Mouse (Mus musculus) myocyte (in vitro differentiated cells): ENCODE data around the gene Mrpl4. TPM values are rescaled to one million over a fixed set of nuclear protein-coding genes. Genes with fewer than 3 reads are reported as not detected.
"Not testable (repeated sequence)": the region's sequence is repeated elsewhere in the genome, so short reads cannot be mapped to it uniquely, and the experiment has no call there.

Experiments used
- H3K27me3 ChIP-seq: one replicate; pipeline ENCODE4 v1.6.1; 2011; ENCODE audit not compliant: control insufficient read depth, insufficient read depth, insufficient read length
- H3K36me3 ChIP-seq: one replicate; pipeline ENCODE4 v1.6.1; 2011; ENCODE audit not compliant: control insufficient read depth, insufficient read depth
- H3K4me2 ChIP-seq: one replicate; pipeline ENCODE4 v1.6.1; 2011; ENCODE audit warnings: low read depth, control low read depth
- H3K4me3 ChIP-seq: one replicate; pipeline ENCODE4 v1.5.1; 2011; ENCODE audit warnings: mild to moderate bottlenecking, control low read depth, moderate library complexity
- H3K79me2 ChIP-seq: one replicate; pipeline ENCODE4 v1.6.1; 2011; ENCODE audit not compliant: control insufficient read depth, insufficient read depth
- H3ac ChIP-seq: one replicate; pipeline ENCODE4 v1.6.1; 2011; ENCODE audit not compliant: control insufficient read depth, insufficient read length
- CEBPB ChIP-seq: IDR thresholded peaks from 2 replicates; pipeline ENCODE4 v1.6.1; 2011; ENCODE audit warnings: mild to moderate bottlenecking, moderate library complexity; ENCODE audit not compliant: poor library complexity, insufficient read depth, severe bottlenecking
- E2F4 ChIP-seq: IDR thresholded peaks from one replicate; pipeline ENCODE4 v1.6.1; 2011; ENCODE audit warnings: mild to moderate bottlenecking, control low read depth, moderate library complexity; ENCODE audit not compliant: insufficient read depth
- MAX ChIP-seq: IDR thresholded peaks from one replicate; pipeline ENCODE4 v1.6.1; 2011; ENCODE audit warnings: low read depth, mild to moderate bottlenecking, control low read depth
- MYOD1 ChIP-seq, 3 experiments: IDR thresholded peaks; one replicate each; pipeline ENCODE4 v1.6.1; 2011; ENCODE audit warnings: control low read depth in 2 of 3, low read depth in 2 of 3, mild to moderate bottlenecking in 2 of 3, moderate library complexity in 1 of 3; ENCODE audit not compliant: insufficient read length in 2 of 3, control insufficient read depth in 1 of 3
- MYOG ChIP-seq, 3 experiments: IDR thresholded peaks; one replicate each; pipeline ENCODE4 v1.6.1; 2011; ENCODE audit warnings: control low read depth in 2 of 3, low read depth in 2 of 3, mild to moderate bottlenecking in 2 of 3; ENCODE audit not compliant: insufficient read length in 2 of 3, control insufficient read depth in 1 of 3, insufficient read depth in 1 of 3
- POLR2A ChIP-seq: IDR thresholded peaks from one replicate; pipeline ENCODE4 v1.6.1; 2011; ENCODE audit warnings: low read depth, mild to moderate bottlenecking, control low read depth, moderate library complexity; ENCODE audit not compliant: insufficient read length
- POLR2AphosphoS2 ChIP-seq: IDR thresholded peaks from one replicate; pipeline ENCODE4 v1.6.1; 2011; ENCODE audit warnings: low read depth, control low read depth; ENCODE audit not compliant: insufficient read length
- REST ChIP-seq: IDR thresholded peaks from one replicate; pipeline ENCODE4 v1.6.1; 2011; ENCODE audit warnings: mild to moderate bottlenecking, control low read depth, moderate library complexity; ENCODE audit not compliant: insufficient read depth, insufficient read length
- SRF ChIP-seq: IDR thresholded peaks from one replicate; pipeline ENCODE4 v1.6.1; 2011; ENCODE audit warnings: low read depth; ENCODE audit not compliant: control insufficient read depth, insufficient read length
- TCF12 ChIP-seq: IDR thresholded peaks from one replicate; pipeline ENCODE4 v1.6.1; 2011; ENCODE audit warnings: mild to moderate bottlenecking, control low read depth; ENCODE audit not compliant: poor library complexity, insufficient read depth, severe bottlenecking
- TCF3 ChIP-seq: IDR thresholded peaks from one replicate; pipeline ENCODE4 v1.6.1; 2011; ENCODE audit warnings: low read depth, control low read depth; ENCODE audit not compliant: insufficient read length
- USF1 ChIP-seq: IDR thresholded peaks from one replicate; pipeline ENCODE4 v1.6.1; 2011; ENCODE audit warnings: low read depth, mild to moderate bottlenecking, control low read depth, moderate library complexity
- polyA plus RNA-seq: library from polyadenylated mRNA; unstranded; fragments of >200 nt; fragmentation: generic; extraction: Trizol; gene quantifications from one replicate; pipeline ENCODE4 v1.2.1, GENCODE M21; 2012; ENCODE audit warnings: missing spikeins

Mrpl4 gene
- polyA plus RNA-seq, 1 experiment, result 110 TPM

- no peak overlapping the region for H3K4me2 ChIP-seq
- no peaks in the 10 kb centered on the region for H3K79me2 ChIP-seq
- no peaks in the 10 kb centered on the region for H3K36me3 ChIP-seq
- peaks cover 14% of the 10 kb centered on the region for H3K27me3 ChIP-seq
- no peak for TF ChIP-seq POLR2A
- H3ac ChIP-seq, result no peak overlapping the region
- H3K4me3 ChIP-seq, result no peak overlapping the region
Observed at GRCm38 (mm10) chr9:20991587-20991986, 11.0 kb upstream of the Mrpl4 start.

GRCm38 (mm10) chr9:20993165-20993898, 9.2 kb upstream of the Mrpl4 start:
- H3K4me3 ChIP-seq, result no peak overlapping the region
- H3K79me2 ChIP-seq, result no peaks in the 10 kb centered on the region
- TF ChIP-seq TCF12 (no peak), REST (no peak), POLR2A (no peak), TCF3 (no peak), MYOD1 (IDR thresholded peaks at IDR 0.05; ENCODE audit: control insufficient read depth in 1 of 3, insufficient read length in 2 of 3, low read depth in 2 of 3) (no peak), E2F4 (no peak), USF1 (no peak), MYOG (IDR thresholded peaks at IDR 0.05; ENCODE audit: control insufficient read depth in 1 of 3, insufficient read depth in 1 of 3, insufficient read length in 2 of 3, low read depth in 2 of 3) (no peak), POLR2AphosphoS2 (no peak), CEBPB (no peak), SRF (no peak), MAX (no peak)
- no peak overlapping the region for H3ac ChIP-seq
- H3K36me3 ChIP-seq, result no peaks in the 10 kb centered on the region
- H3K27me3 ChIP-seq, result peaks cover 7% of the 10 kb centered on the region
- no peak overlapping the region for H3K4me2 ChIP-seq

GRCm38 (mm10) chr9:20995069-20995468, 7.5 kb upstream of the Mrpl4 start:
- Histone ChIP-seq H3K4me2 (no peak overlapping the region), H3K79me2 (no peaks in the 10 kb centered on the region), H3K36me3 (no peaks in the 10 kb centered on the region), H3K4me3 (no peak overlapping the region), H3K27me3 (no peaks in the 10 kb centered on the region), H3ac (no peak overlapping the region)
- TF ChIP-seq TCF3 (no peak), POLR2AphosphoS2 (no peak), POLR2A (no peak), TCF12 (no peak), MAX (no peak), REST (no peak), USF1 (no peak), SRF (no peak)

- H3K79me2 ChIP-seq, result no peaks in the 10 kb centered on the region
- H3K36me3 ChIP-seq, result no peaks in the 10 kb centered on the region
- no peak for TF ChIP-seq MYOG (IDR thresholded peaks at IDR 0.05; ENCODE audit: control insufficient read depth in 1 of 3, insufficient read depth in 1 of 3, insufficient read length in 2 of 3, low read depth in 2 of 3)
- H3K4me2 ChIP-seq, result no peak overlapping the region
- H3ac ChIP-seq, result no peak overlapping the region
- no peak overlapping the region for H3K4me3 ChIP-seq
- H3K27me3 ChIP-seq, result no peaks in the 10 kb centered on the region
Observed at GRCm38 (mm10) chr9:20997065-20997464, 5.5 kb upstream of the Mrpl4 start.

- not testable (repeated sequence) for H3K27me3 ChIP-seq, H3K36me3 ChIP-seq, H3K4me2 ChIP-seq, H3K4me3 ChIP-seq, H3ac ChIP-seq, H3K79me2 ChIP-seq
Observed at GRCm38 (mm10) chr9:20998337-20998736, 4.2 kb upstream of the Mrpl4 start.

- Histone ChIP-seq H3K27me3 (no peaks in the 10 kb centered on the region), H3K4me2 (no peak overlapping the region)
- TF ChIP-seq POLR2A (no peak), MAX (no peak), TCF3 (no peak), POLR2AphosphoS2 (no peak), USF1 (no peak), REST (no peak), E2F4 (no peak), MYOG (IDR thresholded peaks at IDR 0.05; ENCODE audit: control insufficient read depth in 1 of 3, insufficient read depth in 1 of 3, insufficient read length in 2 of 3, low read depth in 2 of 3) (no peak), TCF12 (no peak), SRF (no peak), MYOD1 (IDR thresholded peaks at IDR 0.05; ENCODE audit: control insufficient read depth in 1 of 3, insufficient read length in 2 of 3, low read depth in 2 of 3) (no peak), CEBPB (no peak)
Observed at GRCm38 (mm10) chr9:21000811-21001210, 1.7 kb upstream of the Mrpl4 start.

More at GRCm38 (mm10) chr9:21000811-21001210, 1.7 kb upstream of the Mrpl4 start:
- Histone ChIP-seq H3K36me3 (no peaks in the 10 kb centered on the region), H3K79me2 (peaks cover 7% of the 10 kb centered on the region), H3ac (no peak overlapping the region), H3K4me3 (no peak overlapping the region)
